8 mouse cellular contexts compared by ENCODE assay signal in genomic region chr11:115187693-115188092, GRCm38 (mm10). TPM values are rescaled to one million over a fixed set of nuclear protein-coding genes. Genes with fewer than 3 reads are reported as not detected.
DNase-seq lines count a peak whose midpoint lies in the region; ATAC-seq and TF ChIP-seq lines count a peak whose summit lies in the region.

Gene Nat9, minus strand, starts transcription at chr11:115187859.

- H3K36me3 ChIP-seq in E14TG2a.4 (ENCODE audit: insufficient read depth, low read length), result peaks cover 22% of the 10 kb centered on the region
- H3K36me3 ChIP-seq in limb, embryonic 15.5 days, result peaks cover 23% of the 10 kb centered on the region; the same call in 1 of the 2 replicates
- no peaks in the 10 kb centered on the region; the same call in 1 of the 2 replicates for H3K36me3 ChIP-seq in splenic B cell, adult 2 months (ENCODE audit: control insufficient read depth, insufficient read depth, low read length, poor library complexity, severe bottlenecking)

- H3K4me1 ChIP-seq in E14TG2a.4 (replicated peaks; ENCODE audit: low read depth, low read length), result peaks cover 37% of the 10 kb centered on the region
- peaks cover 18% of the 10 kb centered on the region for H3K4me1 ChIP-seq in limb, embryonic 15.5 days

- TF ChIP-seq CTCF in E14TG2a.4 (conservative IDR thresholded peaks at IDR 0.05; ENCODE audit: low read length), result no peak

- peak within 1 kb of the TSS; percentile 85 for H3K4me3 ChIP-seq in E14TG2a.4 (replicated peaks; ENCODE audit: low read length)
- peak within 1 kb of the TSS; percentile 60 for H3K4me3 ChIP-seq in limb, embryonic 15.5 days

- WGBS in limb, embryonic 15.5 days, result 12% methylated on average over 12 of the region's 12 CpGs

- peak within 1 kb of the TSS; percentile 86 for H3K27ac ChIP-seq in limb, embryonic 15.5 days

- peak within 1 kb of the TSS; percentile 73 for H3K4me2 ChIP-seq in limb, embryonic 15.5 days

- no peak for DNase-seq in frontal cortex, postnatal 25 days (ENCODE audit: low spot score in 2 of 2)
- no peak for DNase-seq in heart, postnatal 4 days
- DNase-seq in splenic B cell, adult 2 months (ENCODE audit: low read depth, low spot score), result peak; percentile 67
- DNase-seq in frontal cortex, postnatal 14 days (ENCODE audit: low spot score in 2 of 2), result no peak

- H3K9ac ChIP-seq in limb, embryonic 15.5 days, result peak within 1 kb of the TSS; percentile 63

- peak; percentile 17; the same call in 1 of the 2 replicates for ATAC-seq in frontal cortex, adult (ENCODE audit: low TSS enrichment)
- 0 out of 2 replicates have a peak, but pooled peaks have one; percentile 2 for ATAC-seq in erythroid progenitor cell, adult 5-6 weeks (replicated peaks; ENCODE audit: low FRiP score, poor library complexity, severe bottlenecking)
- no peak for ATAC-seq in limb, embryonic 15.5 days (ENCODE audit: insufficient number of reproducible peaks, low FRiP score, low TSS enrichment, low read depth)

- H3K9me3 ChIP-seq in E14TG2a.4 (ENCODE audit: low read length), result no peaks in the 10 kb centered on the region
- H3K9me3 ChIP-seq in limb, embryonic 15.5 days, result no peaks in the 10 kb centered on the region

- no peaks in the 10 kb centered on the region for H3K27me3 ChIP-seq in E14TG2a.4 (ENCODE audit: insufficient read depth, low read length)
- H3K27me3 ChIP-seq in limb, embryonic 15.5 days, result no peaks in the 10 kb centered on the region
- no peaks in the 10 kb centered on the region for H3K27me3 ChIP-seq in splenic B cell, adult 2 months (ENCODE audit: control insufficient read depth, insufficient read depth, low read length, poor library complexity, severe bottlenecking)

RNA-seq across cellular contexts. Expression of gene Nat9, which starts in this region (rescaled TPM):
- 9.2 and 11.2 TPM in 2 replicates for total RNA-seq in erythroid progenitor cell, adult 5-6 weeks (2015; ENCODE audit: low replicate concordance)
- total RNA-seq in erythroid progenitor cell, adult 5-6 weeks (2017; ENCODE audit: low replicate concordance), result 2.3 TPM in 1 of 2 replicates, not detected in the other
- 10 to 100 TPM; 11.9 to 12.0 TPM for total RNA-seq in heart, postnatal 4 days (2021)
- 23.6 and 27.3 TPM in 2 replicates for polyA plus RNA-seq in limb, embryonic 15.5 days (2015; fragmentation: Nextera tagmentation; extraction: Ambion mirVana)
